Mouse (Mus musculus) megakaryocyte progenitor cell, adult 5-6 weeks (primary cell): ENCODE measurements around the gene Olfr571. TPM values are rescaled to one million over a fixed set of nuclear protein-coding genes. Genes with fewer than 3 reads are reported as not detected.

Experiments used
- ATAC-seq: replicated peaks from 2 replicates; pipeline ENCODE4 v1.8.0; 2016; ENCODE audit warnings: mild to moderate bottlenecking, moderate TSS enrichment, inconsistent platforms; ENCODE audit not compliant: poor library complexity
- total RNA-seq, 2 experiments: library from RNA; stranded (forward) in 1 of 2; stranded (reverse) in 1 of 2; fragments of 157-497, 149-512 nt in 1 of 2; fragments of 200-1000 nt in 1 of 2; gene quantifications; 2 replicates each; pipeline versions ENCODE4 v1.2.3 to v1.2.4; 2015 to 2017

Gene Olfr571
- not detected in 2 replicates for total RNA-seq (2015)
- total RNA-seq (2017), result not detected in 2 replicates

- no peak for ATAC-seq
These were observed at the start of gene Olfr571 for GRCm38 (mm10) chr7:102917032-102917875. TSS of gene Olfr571 (minus strand) at chr7:102917536.

GRCm38 (mm10) chr7:102962360-102962759 is 45.0 kb upstream of the Olfr571 start, which contains the start of gene Olfr576:
TSS of gene Olfr576 (plus strand) at chr7:102962660.
- ATAC-seq, result no peak

- no peak for ATAC-seq
These were observed 41.3 kb upstream of the Olfr571 start, which contains the start of gene Olfr575 for GRCm38 (mm10) chr7:102958593-102958992. TSS of gene Olfr575 (minus strand) at chr7:102958775.

GRCm38 (mm10) chr7:102958137-102958536 is 40.8 kb upstream of the Olfr571 start:
- no peak for ATAC-seq

GRCm38 (mm10) chr7:102950732-102951131 is 33.4 kb upstream of the Olfr571 start:
- no peak for ATAC-seq

- no peak for ATAC-seq
These were observed 30.8 kb upstream of the Olfr571 start, which contains the start of gene Olfr574 for GRCm38 (mm10) chr7:102948167-102948566. TSS of gene Olfr574 (plus strand) at chr7:102948467.

- ATAC-seq, result no peak
These were observed 26.1 kb upstream of the Olfr571 start for GRCm38 (mm10) chr7:102943417-102943816.

- no peak for ATAC-seq
These were observed 25.1 kb upstream of the Olfr571 start, which contains the start of gene Olfr573-ps1 for GRCm38 (mm10) chr7:102942475-102942874. TSS of gene Olfr573-ps1 (minus strand) at chr7:102942575.

- ATAC-seq, result peak; percentile 65
These were observed 9.8 kb upstream of the Olfr571 start for GRCm38 (mm10) chr7:102927105-102927504.

- no peak for ATAC-seq
These were observed 6.8 kb upstream of the Olfr571 start, which contains the start of gene Olfr572 for GRCm38 (mm10) chr7:102924109-102924508. TSS of gene Olfr572 (plus strand) at chr7:102924409.

GRCm38 (mm10) chr7:102919632-102920031 is 2.3 kb upstream of the Olfr571 start:
- ATAC-seq, result peak; percentile 97

- ATAC-seq, result no peak
These were observed 931 bp downstream of the Olfr571 start for GRCm38 (mm10) chr7:102916405-102916804.

- ATAC-seq, result no peak
These were observed 2.1 kb downstream of the Olfr571 start for GRCm38 (mm10) chr7:102915261-102915660.

- no peak for ATAC-seq
These were observed 26.6 kb downstream of the Olfr571 start, which contains the start of gene Olfr569 for GRCm38 (mm10) chr7:102890782-102891181. TSS of gene Olfr569 (minus strand) at chr7:102890882.

- no peak for ATAC-seq
These were observed 40.5 kb downstream of the Olfr571 start, which contains the start of gene Olfr568 for GRCm38 (mm10) chr7:102876822-102877221. TSS of gene Olfr568 (plus strand) at chr7:102877122.

- no peak for ATAC-seq
These were observed 58.7 kb downstream of the Olfr571 start, which contains the start of gene Olfr566 for GRCm38 (mm10) chr7:102858665-102859064. TSS of gene Olfr566 (minus strand) at chr7:102858765.

- no peak for ATAC-seq
These were observed 61.5 kb downstream of the Olfr571 start for GRCm38 (mm10) chr7:102855807-102856206.

Other genes starting within 250 kb of the Olfr571 start
- gene Trim68, start 230.2 kb downstream of the Olfr571 start, total RNA-seq (2015), result 6.1 and 6.4 TPM in 2 replicates
- 4.8 and 5.6 TPM in 2 replicates for gene Trim68, start 230.2 kb downstream of the Olfr571 start, total RNA-seq (2017)
- not detected in 2 replicates for gene Olfr557, start 221.6 kb downstream of the Olfr571 start, total RNA-seq (2015)
- gene Olfr557, start 221.6 kb downstream of the Olfr571 start, total RNA-seq (2017), result 0.24 TPM in 1 of 2 replicates, not detected in the other
- not detected in 2 replicates for gene Olfr558, start 215.3 kb downstream of the Olfr571 start, total RNA-seq (2015)
- not detected in 2 replicates for gene Olfr558, start 215.3 kb downstream of the Olfr571 start, total RNA-seq (2017)
- not detected in 2 replicates for gene Olfr33, start 198.5 kb downstream of the Olfr571 start, total RNA-seq (2015)
- gene Olfr33, start 198.5 kb downstream of the Olfr571 start, total RNA-seq (2017), result not detected in 2 replicates
- not detected in 2 replicates for gene Olfr559, start 190.0 kb downstream of the Olfr571 start, total RNA-seq (2015)
- not detected in 2 replicates for gene Olfr559, start 190.0 kb downstream of the Olfr571 start, total RNA-seq (2017)
- gene Olfr560, start 158.2 kb downstream of the Olfr571 start, total RNA-seq (2015), result not detected in 2 replicates
- not detected in 2 replicates for gene Olfr560, start 158.2 kb downstream of the Olfr571 start, total RNA-seq (2017)
- not detected in 2 replicates for gene Olfr78, start 158.1 kb downstream of the Olfr571 start, total RNA-seq (2015)
- not detected in 2 replicates for gene Olfr78, start 158.1 kb downstream of the Olfr571 start, total RNA-seq (2017)
- not detected in 2 replicates for gene Olfr561, start 146.3 kb downstream of the Olfr571 start, total RNA-seq (2015)
- gene Olfr561, start 146.3 kb downstream of the Olfr571 start, total RNA-seq (2017), result not detected in 2 replicates
- not detected in 2 replicates for gene Olfr564, start 114.1 kb downstream of the Olfr571 start, total RNA-seq (2015)
- gene Olfr564, start 114.1 kb downstream of the Olfr571 start, total RNA-seq (2017), result not detected in 2 replicates
- not detected in 2 replicates for gene Olfr566, start 58.8 kb downstream of the Olfr571 start, total RNA-seq (2015)
- gene Olfr566, start 58.8 kb downstream of the Olfr571 start, total RNA-seq (2017), result not detected in 2 replicates
- gene Olfr568, start 40.4 kb downstream of the Olfr571 start, total RNA-seq (2015), result not detected in 2 replicates
- gene Olfr568, start 40.4 kb downstream of the Olfr571 start, total RNA-seq (2017), result not detected in 2 replicates
- not detected in 2 replicates for gene Olfr569, start 26.7 kb downstream of the Olfr571 start, total RNA-seq (2015)
- gene Olfr569, start 26.7 kb downstream of the Olfr571 start, total RNA-seq (2017), result not detected in 2 replicates
- not detected in 2 replicates for gene Olfr570, start 23.0 kb downstream of the Olfr571 start, total RNA-seq (2015)
- gene Olfr570, start 23.0 kb downstream of the Olfr571 start, total RNA-seq (2017), result not detected in 2 replicates
- gene Olfr572, start 6.9 kb upstream of the Olfr571 start, total RNA-seq (2015), result not detected in 2 replicates
- not detected in 2 replicates for gene Olfr572, start 6.9 kb upstream of the Olfr571 start, total RNA-seq (2017)
- not detected in 2 replicates for gene Olfr573-ps1, start 25.0 kb upstream of the Olfr571 start, total RNA-seq (2015)
- not detected in 2 replicates for gene Olfr573-ps1, start 25.0 kb upstream of the Olfr571 start, total RNA-seq (2017)
- gene Olfr574, start 30.9 kb upstream of the Olfr571 start, total RNA-seq (2015), result not detected in 2 replicates
- gene Olfr574, start 30.9 kb upstream of the Olfr571 start, total RNA-seq (2017), result not detected in 2 replicates
- not detected in 2 replicates for gene Olfr575, start 41.2 kb upstream of the Olfr571 start, total RNA-seq (2015)
- gene Olfr575, start 41.2 kb upstream of the Olfr571 start, total RNA-seq (2017), result not detected in 2 replicates
- not detected in 2 replicates for gene Olfr576, start 45.1 kb upstream of the Olfr571 start, total RNA-seq (2015)
- not detected in 2 replicates for gene Olfr576, start 45.1 kb upstream of the Olfr571 start, total RNA-seq (2017)
- not detected in 2 replicates for gene Olfr577, start 58.4 kb upstream of the Olfr571 start, total RNA-seq (2015)
- not detected in 2 replicates for gene Olfr577, start 58.4 kb upstream of the Olfr571 start, total RNA-seq (2017)
- gene Olfr578, start 71.8 kb upstream of the Olfr571 start, total RNA-seq (2015), result not detected in 2 replicates
- not detected in 2 replicates for gene Olfr578, start 71.8 kb upstream of the Olfr571 start, total RNA-seq (2017)
- gene Olfr582, start 120.5 kb upstream of the Olfr571 start, total RNA-seq (2015), result not detected in 2 replicates
- not detected in 2 replicates for gene Olfr582, start 120.5 kb upstream of the Olfr571 start, total RNA-seq (2017)
- gene Olfr583, start 133.8 kb upstream of the Olfr571 start, total RNA-seq (2015), result not detected in 2 replicates
- not detected in 2 replicates for gene Olfr583, start 133.8 kb upstream of the Olfr571 start, total RNA-seq (2017)
- gene Olfr584, start 164.3 kb upstream of the Olfr571 start, total RNA-seq (2015), result not detected in 2 replicates
- not detected in 2 replicates for gene Olfr584, start 164.3 kb upstream of the Olfr571 start, total RNA-seq (2017)
- not detected in 2 replicates for gene Olfr585, start 180.2 kb upstream of the Olfr571 start, total RNA-seq (2015)
- gene Olfr585, start 180.2 kb upstream of the Olfr571 start, total RNA-seq (2017), result not detected in 2 replicates
- not detected in 2 replicates for gene Olfr586, start 208.1 kb upstream of the Olfr571 start, total RNA-seq (2015)
- not detected in 2 replicates for gene Olfr586, start 208.1 kb upstream of the Olfr571 start, total RNA-seq (2017)
- not detected in 2 replicates for gene Olfr588-ps1, start 223.3 kb upstream of the Olfr571 start, total RNA-seq (2015)
- not detected in 2 replicates for gene Olfr588-ps1, start 223.3 kb upstream of the Olfr571 start, total RNA-seq (2017)
- not detected in 2 replicates for gene Olfr589, start 238.8 kb upstream of the Olfr571 start, total RNA-seq (2015)
- gene Olfr589, start 238.8 kb upstream of the Olfr571 start, total RNA-seq (2017), result not detected in 2 replicates